Mouse (Mus musculus) C2C12 (cell line): Measurements from ENCODE around the gene Smyd5. TPM values are rescaled to one million over a fixed set of nuclear protein-coding genes. Genes with fewer than 3 reads are reported as not detected.

Experiments
- H3K27me3 ChIP-seq: one replicate; pipeline ENCODE4 v1.6.1; 2011; ENCODE audit not compliant: control insufficient read depth, insufficient read depth, insufficient read length
- H3K36me3 ChIP-seq: one replicate; pipeline ENCODE4 v1.6.1; 2011; ENCODE audit not compliant: control insufficient read depth, insufficient read depth
- H3K4me3 ChIP-seq: one replicate; pipeline ENCODE4 v1.5.1; 2011; ENCODE audit warnings: mild to moderate bottlenecking, control low read depth; ENCODE audit not compliant: poor library complexity, insufficient read depth, severe bottlenecking
- H3K79me2 ChIP-seq: one replicate; pipeline ENCODE4 v1.6.1; 2011; ENCODE audit not compliant: control insufficient read depth, insufficient read depth
- H3K79me3 ChIP-seq: one replicate; pipeline ENCODE4 v1.6.1; 2011; ENCODE audit warnings: low read depth, control low read depth
- H3ac ChIP-seq: one replicate; pipeline ENCODE3; 2011; ENCODE audit warnings: low read depth; ENCODE audit not compliant: control insufficient read depth, insufficient read length
- CEBPB ChIP-seq: IDR thresholded peaks from one replicate; pipeline ENCODE4 v1.6.1; 2011; ENCODE audit warnings: low read depth, mild to moderate bottlenecking, control low read depth, moderate library complexity
- CTCF ChIP-seq: IDR thresholded peaks from one replicate; pipeline ENCODE4 v1.5.1; 2011; ENCODE audit not compliant: control insufficient read depth, insufficient read depth, insufficient read length
- FOSL1 ChIP-seq: IDR thresholded peaks from one replicate; pipeline ENCODE4 v1.8.0; 2011; ENCODE audit warnings: mild to moderate bottlenecking, low read length; ENCODE audit not compliant: poor library complexity, insufficient read depth, severe bottlenecking
- MAX ChIP-seq: IDR thresholded peaks from one replicate; pipeline ENCODE4 v1.6.1; 2011; ENCODE audit warnings: mild to moderate bottlenecking, control low read depth
- MYOD1 ChIP-seq: IDR thresholded peaks from one replicate; pipeline ENCODE4 v1.6.1; 2011; ENCODE audit warnings: low read depth; ENCODE audit not compliant: control insufficient read depth, insufficient read length
- MYOG ChIP-seq: IDR thresholded peaks from one replicate; pipeline ENCODE4 v1.6.1; 2011; ENCODE audit not compliant: control insufficient read depth, insufficient read length; ENCODE audit errors: extremely low read depth
- USF1 ChIP-seq: IDR thresholded peaks from one replicate; pipeline ENCODE4 v1.6.1; 2011; ENCODE audit warnings: low read depth, mild to moderate bottlenecking, control low read depth, moderate library complexity
- polyA plus RNA-seq: library from polyadenylated mRNA; unstranded; fragments of >200 nt; fragmentation: generic; extraction: Trizol; gene quantifications from one replicate; pipeline ENCODE4 v1.2.1, GENCODE M21; 2012; ENCODE audit warnings: missing spikeins

The Smyd5 gene
- polyA plus RNA-seq, 1 experiment = 67.0 TPM

- Histone ChIP-seq H3K79me3 (no peaks in the 10 kb centered on the region), H3K4me3 (no peak overlapping the region), H3K36me3 (no peaks in the 10 kb centered on the region), H3ac (no peak overlapping the region), H3K79me2 (no peaks in the 10 kb centered on the region), H3K27me3 (peaks cover 10% of the 10 kb centered on the region)
- TF ChIP-seq FOSL1 (no peak), MYOG (no peak), CEBPB (no peak), MYOD1 (no peak), CTCF (no peak), MAX (no peak), USF1 (no peak)
These were observed 32.1 kb upstream of the Smyd5 start for GRCm38 (mm10) chr6:85399715-85400114.

GRCm38 (mm10) chr6:85402613-85403012 lies 29.2 kb upstream of the Smyd5 start:
- Histone ChIP-seq H3K79me2 (no peaks in the 10 kb centered on the region), H3K36me3 (no peaks in the 10 kb centered on the region), H3K79me3 (no peaks in the 10 kb centered on the region), H3ac (no peak overlapping the region), H3K4me3 (no peak overlapping the region), H3K27me3 (peaks cover 38% of the 10 kb centered on the region)
- TF ChIP-seq CTCF (no peak), MAX (no peak), CEBPB (no peak), FOSL1 (no peak), USF1 (no peak), MYOD1 (no peak), MYOG (no peak)

DNA sequence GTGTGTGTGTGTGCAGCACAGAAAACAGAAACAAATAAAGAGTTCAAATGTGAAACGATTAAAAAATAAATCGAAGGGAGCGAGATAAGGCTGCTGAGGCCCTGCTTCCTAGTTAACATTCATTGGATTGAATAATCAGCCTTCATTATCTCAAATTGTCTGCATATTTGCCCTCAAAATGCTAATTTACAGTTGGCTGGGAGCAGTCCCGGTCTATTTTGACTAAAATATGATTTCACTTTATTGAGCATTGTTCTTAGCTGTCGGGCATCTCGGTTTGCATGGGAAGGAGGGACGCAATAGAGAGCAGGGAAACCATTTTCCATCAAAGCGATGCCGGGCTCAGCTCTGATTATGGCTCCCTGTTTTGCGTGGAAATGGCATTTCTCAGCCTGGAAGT lies 28.8 kb upstream of the Smyd5 start:
- H3K4me3 ChIP-seq = no peak overlapping the region
- peaks cover 42% of the 10 kb centered on the region for H3K27me3 ChIP-seq
- no peaks in the 10 kb centered on the region for H3K79me3 ChIP-seq
- H3ac ChIP-seq = no peak overlapping the region
- TF ChIP-seq MYOG (no peak), MAX (no peak), MYOD1 (no peak), CTCF (no peak), CEBPB (no peak), USF1 (no peak), FOSL1 (no peak)
- no peaks in the 10 kb centered on the region for H3K36me3 ChIP-seq
- H3K79me2 ChIP-seq = no peaks in the 10 kb centered on the region

- Histone ChIP-seq H3K79me3 (no peaks in the 10 kb centered on the region), H3K4me3 (no peak overlapping the region), H3K36me3 (no peaks in the 10 kb centered on the region), H3ac (no peak overlapping the region), H3K27me3 (peaks cover 79% of the 10 kb centered on the region), H3K79me2 (no peaks in the 10 kb centered on the region)
- TF ChIP-seq CEBPB (no peak), FOSL1 (no peak), MYOG (no peak), USF1 (no peak)
These were observed 22.8 kb upstream of the Smyd5 start for GRCm38 (mm10) chr6:85409003-85409402.

DNA sequence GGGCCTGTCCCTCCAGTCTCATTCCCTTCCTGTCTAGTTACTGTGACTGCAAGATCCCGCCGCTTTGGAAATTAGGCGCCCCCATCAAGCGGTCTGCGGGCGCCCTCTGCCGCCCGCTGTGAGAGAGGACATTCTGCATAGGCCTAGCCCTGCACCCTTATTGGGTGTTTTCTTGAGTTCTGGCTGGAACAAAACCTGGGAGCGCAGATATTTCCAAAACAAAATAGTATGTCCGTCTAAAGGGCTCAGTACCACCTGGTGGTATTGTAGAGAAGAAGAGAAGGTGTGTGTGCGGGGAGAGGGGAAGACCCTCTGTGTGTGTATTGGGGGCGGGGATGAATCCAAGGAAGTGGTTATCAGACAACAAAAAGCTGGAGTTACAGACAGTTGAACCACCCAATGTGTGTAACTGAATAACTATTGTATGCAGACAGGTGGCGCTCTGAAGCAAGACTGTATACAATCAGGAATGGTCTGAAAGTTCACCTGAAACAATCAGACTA lies 21.0 kb upstream of the Smyd5 start:
- Histone ChIP-seq H3K4me3 (no peak overlapping the region), H3K79me3 (no peaks in the 10 kb centered on the region), H3K36me3 (no peaks in the 10 kb centered on the region), H3ac (no peak overlapping the region), H3K79me2 (no peaks in the 10 kb centered on the region), H3K27me3 (peaks cover 77% of the 10 kb centered on the region)
- no peak for TF ChIP-seq MYOD1
- TF ChIP-seq CTCF = peak; percentile 69

- Histone ChIP-seq H3K27me3 (peaks cover 44% of the 10 kb centered on the region), H3ac (no peak overlapping the region), H3K36me3 (no peaks in the 10 kb centered on the region), H3K79me2 (no peaks in the 10 kb centered on the region), H3K4me3 (no peak overlapping the region), H3K79me3 (no peaks in the 10 kb centered on the region)
- TF ChIP-seq MYOG (no peak), MYOD1 (no peak), CTCF (no peak), MAX (no peak), FOSL1 (no peak), CEBPB (no peak), USF1 (no peak)
These were observed 16.0 kb upstream of the Smyd5 start for GRCm38 (mm10) chr6:85415829-85416228.
